Mouse (Mus musculus) spleen, adult 2 months (tissue): Measurements from ENCODE around the gene Slc12a6.

ENCODE experiments used
- CTCF ChIP-seq: fragments of 200-500 bp; IDR thresholded peaks from 2 replicates; pipeline ENCODE4 v1.5.1; 2011; ENCODE audit warnings: mild to moderate bottlenecking, inconsistent platforms; ENCODE audit not compliant: insufficient read depth, insufficient read length, insufficient replicate concordance; ENCODE audit errors: extremely low read depth
- POLR2A ChIP-seq: fragments of 200-500 bp; IDR thresholded peaks from 2 replicates; pipeline ENCODE4 v1.6.1; 2011; ENCODE audit warnings: low read depth, low read length, inconsistent platforms

- TF ChIP-seq POLR2A (no peak), CTCF (no peak)
Observed at GRCm38 (mm10) chr2:112391346-112392000, 125.8 kb downstream of the Slc12a6 start.
